Mouse (Mus musculus) stomach, postnatal 0 days (tissue): ENCODE results near the gene Scp2. TPM values are rescaled to one million over a fixed set of nuclear protein-coding genes. Genes with fewer than 3 reads are reported as not detected.
A peak's percentile ranks its signal among the peaks of the same experiment; 100 is the strongest.

Experiments used
- ATAC-seq: fragments of 200-750 bp; cut with Nextera tagmentation; 2 replicates; pipeline ENCODE4 v1.8.0; 2017; ENCODE audit not compliant: low FRiP score, low TSS enrichment
- DNase-seq: peaks from one replicate; pipeline ENCODE4 v3.0.0-alpha.2; 2016; ENCODE audit warnings: low spot score
- H3K27ac ChIP-seq: fragments of 300-500 bp; sonication (generic); replicated peaks from 2 replicates; pipeline ENCODE4 v1.5.1; 2014; ENCODE audit warnings: mild to moderate bottlenecking, control low read depth
- H3K27me3 ChIP-seq: fragments of 300-500 bp; sonication (generic); 2 replicates; pipeline ENCODE4 v1.6.1; 2014; ENCODE audit warnings: low read length; ENCODE audit not compliant: control insufficient read depth, insufficient read depth
- H3K36me3 ChIP-seq: fragments of 300-500 bp; sonication (generic); 2 replicates; pipeline ENCODE4 v1.6.1; 2014; ENCODE audit warnings: low read length, mixed read lengths; ENCODE audit not compliant: control insufficient read depth, insufficient read depth
- H3K4me1 ChIP-seq: fragments of 300-500 bp; sonication (generic); replicated peaks from 2 replicates; pipeline ENCODE4 v1.6.1; 2014; ENCODE audit warnings: antibody characterized with exemption; ENCODE audit not compliant: control insufficient read depth, insufficient read depth
- H3K4me2 ChIP-seq: fragments of 300-500 bp; sonication (generic); replicated peaks from 2 replicates; pipeline ENCODE4 v1.6.1; 2014; ENCODE audit warnings: low read depth, mild to moderate bottlenecking, control low read depth, moderate library complexity
- H3K4me3 ChIP-seq: fragments of 300-500 bp; sonication (generic); 2 replicates; pipeline ENCODE4 v1.5.1; 2014; ENCODE audit warnings: low read depth, low read length, control low read depth
- H3K9ac ChIP-seq: fragments of 300-500 bp; sonication (generic); 2 replicates; pipeline ENCODE4 v1.6.1; 2014; ENCODE audit warnings: mild to moderate bottlenecking, low read length, control low read depth, mixed read lengths
- H3K9me3 ChIP-seq: fragments of 300-500 bp; sonication (generic); 2 replicates; pipeline ENCODE4 v1.6.1; 2016; ENCODE audit warnings: low read length; ENCODE audit not compliant: control insufficient read depth
- CTCF ChIP-seq: IDR thresholded peaks from 2 replicates; pipeline ENCODE4 v1.5.1; 2016; ENCODE audit warnings: antibody characterized with exemption, low read depth, mild to moderate bottlenecking, moderate library complexity
- EP300 ChIP-seq: optimal IDR thresholded peaks from 2 replicates; pipeline ENCODE3; 2016; ENCODE audit warnings: antibody characterized with exemption
- WGBS: fragments of 180-500 bp; shearing (Covaris S2); extraction: QIAGEN DNeasy Blood & Tissue Kit; methylation state at CpG from one replicate; pipeline ENCODE4 v1.1.7; 2014; 5-methylcytosine and 5-hydroxymethylcytosine counted together
- polyA plus RNA-seq: library from polyadenylated mRNA; unstranded; fragments of >200 nt; fragmentation: Nextera tagmentation; extraction: Ambion mirVana; gene quantifications from 2 replicates; pipeline ENCODE4 v1.2.1, GENCODE M21; 2015

Scp2 gene
- polyA plus RNA-seq, 1 experiment from 2014 or later: 320 TPM

- H3K27me3 ChIP-seq: no peaks in the 10 kb centered on the region
- no peak for DNase-seq
- H3K27ac ChIP-seq: no peak overlapping the region
- 60% methylated on average over 5 of the region's 5 CpGs for WGBS
- no peaks in the 10 kb centered on the region for H3K9me3 ChIP-seq
- no peak overlapping the region for H3K4me2 ChIP-seq
- H3K4me3 ChIP-seq: no peak overlapping the region
- TF ChIP-seq CTCF (no peak), EP300 (no peak)
- no peaks in the 10 kb centered on the region for H3K4me1 ChIP-seq
- H3K36me3 ChIP-seq: no peaks in the 10 kb centered on the region
- peak; percentile 65 for ATAC-seq
- no peak overlapping the region for H3K9ac ChIP-seq
These were observed 120.2 kb downstream of the Scp2 start for GRCm38 (mm10) chr4:108024641-108025040.

GRCm38 (mm10) chr4:108023186-108023585, 121.6 kb downstream of the Scp2 start:
- DNase-seq: no peak
- no peak for ATAC-seq
- no peaks in the 10 kb centered on the region for H3K9me3 ChIP-seq
- H3K4me3 ChIP-seq: no peak overlapping the region
- H3K4me2 ChIP-seq: no peak overlapping the region
- TF ChIP-seq CTCF (no peak), EP300 (no peak)
- H3K9ac ChIP-seq: no peak overlapping the region
- no peaks in the 10 kb centered on the region for H3K27me3 ChIP-seq
- H3K4me1 ChIP-seq: no peaks in the 10 kb centered on the region
- WGBS: 84% methylated on average over 4 of the region's 4 CpGs
- H3K36me3 ChIP-seq: no peaks in the 10 kb centered on the region
- no peak overlapping the region for H3K27ac ChIP-seq

DNA sequence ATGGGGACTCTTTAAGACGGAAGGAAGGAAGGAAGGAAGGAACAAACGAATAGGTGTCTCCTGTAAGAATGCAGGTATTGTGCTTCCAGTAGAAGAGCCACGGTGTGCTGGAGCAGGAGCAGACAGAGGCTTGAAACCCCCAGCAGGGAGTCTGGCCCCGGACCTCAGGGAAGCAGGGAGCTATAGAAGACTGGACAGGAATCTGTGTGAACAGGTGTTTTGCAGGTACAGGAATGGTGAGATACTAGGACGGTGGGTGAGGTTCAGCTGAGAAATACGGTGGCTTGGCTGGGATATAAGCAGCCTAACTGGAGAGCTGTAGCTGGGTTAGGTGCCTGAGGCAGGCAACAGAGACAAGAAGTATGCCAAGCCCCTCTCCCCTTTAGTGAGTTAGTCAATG, 124.6 kb downstream of the Scp2 start:
- ATAC-seq (no peak), DNase-seq (no peak)
- H3K9ac ChIP-seq: no peak overlapping the region
- no peak overlapping the region for H3K4me2 ChIP-seq
- H3K27me3 ChIP-seq: no peaks in the 10 kb centered on the region
- no peaks in the 10 kb centered on the region for H3K36me3 ChIP-seq
- H3K27ac ChIP-seq: no peak overlapping the region
- H3K4me1 ChIP-seq: no peaks in the 10 kb centered on the region
- 84% methylated on average over 6 of the region's 6 CpGs for WGBS
- no peaks in the 10 kb centered on the region for H3K9me3 ChIP-seq
- TF ChIP-seq CTCF (no peak), EP300 (no peak)
- H3K4me3 ChIP-seq: no peak overlapping the region

- 46% methylated on average over 14 of the region's 14 CpGs for WGBS
- no peak overlapping the region for H3K27ac ChIP-seq
- H3K4me3 ChIP-seq: no peak overlapping the region
- TF ChIP-seq CTCF: no peak
- no peak for TF ChIP-seq EP300
- H3K4me2 ChIP-seq: no peak overlapping the region
- H3K4me1 ChIP-seq: no peaks in the 10 kb centered on the region
- ATAC-seq (no peak), DNase-seq (no peak)
- H3K9ac ChIP-seq: no peak overlapping the region
- no peaks in the 10 kb centered on the region for H3K27me3 ChIP-seq
- no peaks in the 10 kb centered on the region for H3K9me3 ChIP-seq
- no peaks in the 10 kb centered on the region for H3K36me3 ChIP-seq
These were observed 125.6 kb downstream of the Scp2 start for GRCm38 (mm10) chr4:108018961-108019921.

DNA sequence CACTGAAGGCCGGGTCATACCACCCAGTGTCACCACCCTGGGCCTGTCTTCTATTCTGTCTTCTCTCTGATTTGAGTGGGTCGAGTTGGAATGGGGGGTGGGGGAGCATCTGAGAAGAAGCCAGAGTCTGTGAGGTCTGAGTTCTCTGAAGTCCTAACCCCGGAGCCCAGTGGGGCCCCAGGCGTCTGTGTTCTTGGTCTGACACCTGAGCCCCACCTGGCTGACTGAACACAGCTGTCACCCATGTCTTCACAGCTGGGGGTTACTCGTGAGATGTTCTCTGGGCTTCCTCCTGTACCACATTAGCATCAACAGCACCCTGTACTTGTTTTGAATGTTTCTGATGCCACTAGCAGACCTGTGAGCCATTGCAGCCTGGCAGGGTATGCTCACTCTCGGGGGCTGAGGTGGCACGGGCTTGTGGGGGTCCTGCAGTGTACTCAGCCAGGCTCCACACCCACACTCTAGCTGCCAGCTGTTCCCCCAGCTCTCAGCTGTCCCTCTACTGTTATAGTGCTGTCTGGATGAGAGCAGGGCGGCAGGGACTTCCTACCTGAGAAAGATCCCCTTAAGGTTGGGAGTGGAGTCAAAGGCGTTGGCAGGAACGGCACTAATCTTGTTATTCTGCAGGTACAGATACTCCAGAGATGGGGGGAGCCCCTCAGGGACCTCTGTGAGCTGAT, 126.4 kb downstream of the Scp2 start:
- WGBS: 47% methylated on average over 10 of the region's 10 CpGs
- DNase-seq (no peak), ATAC-seq (no peak)
- no peak overlapping the region for H3K27ac ChIP-seq
- no peaks in the 10 kb centered on the region for H3K9me3 ChIP-seq
- no peak for TF ChIP-seq CTCF
- H3K4me2 ChIP-seq: no peak overlapping the region
- no peaks in the 10 kb centered on the region for H3K27me3 ChIP-seq
- no peaks in the 10 kb centered on the region for H3K4me1 ChIP-seq
- H3K9ac ChIP-seq: no peak overlapping the region
- no peaks in the 10 kb centered on the region for H3K36me3 ChIP-seq
- no peak overlapping the region for H3K4me3 ChIP-seq

GRCm38 (mm10) chr4:108017839-108018238, 127.0 kb downstream of the Scp2 start:
- H3K4me2 ChIP-seq: no peak overlapping the region
- DNase-seq (no peak), ATAC-seq (no peak)
- no peaks in the 10 kb centered on the region for H3K36me3 ChIP-seq
- no peak overlapping the region for H3K9ac ChIP-seq
- TF ChIP-seq CTCF: no peak
- no peak for TF ChIP-seq EP300
- H3K27ac ChIP-seq: no peak overlapping the region
- WGBS: 77% methylated on average over 7 of the region's 7 CpGs
- no peak overlapping the region for H3K4me3 ChIP-seq
- no peaks in the 10 kb centered on the region for H3K4me1 ChIP-seq
- no peaks in the 10 kb centered on the region for H3K9me3 ChIP-seq
- no peaks in the 10 kb centered on the region for H3K27me3 ChIP-seq
